Mouse (Mus musculus) ES-E14 (cell line): ENCODE measurements around the gene Rad54l. TPM values are rescaled to one million over a fixed set of nuclear protein-coding genes. Genes with fewer than 3 reads are reported as not detected.

Source experiments
- DNase-seq: peaks from one replicate; pipeline ENCODE4 v3.0.0-alpha.2; 2013; ENCODE audit warnings: low read depth, low spot score
- H3K27ac ChIP-seq: 2 replicates; pipeline ENCODE4 v1.5.1; 2012; ENCODE audit warnings: low read depth, mild to moderate bottlenecking, low read length, moderate library complexity, mixed read lengths; ENCODE audit not compliant: poor library complexity, insufficient read depth, severe bottlenecking
- H3K36me3 ChIP-seq: 2 replicates; pipeline ENCODE4 v1.6.1; 2012; ENCODE audit warnings: mild to moderate bottlenecking, low read length, moderate library complexity, mixed read lengths; ENCODE audit not compliant: control insufficient read depth, poor library complexity, insufficient read depth, severe bottlenecking
- H3K4me1 ChIP-seq, 2 experiments: fragments of 150-350 bp in 1 of 2; sonication (generic) in 1 of 2; 2 replicates each; pipeline ENCODE4 v1.6.1; 2012; ENCODE audit warnings: low read length in 2 of 2, mild to moderate bottlenecking in 1 of 2, mixed read lengths in 1 of 2; ENCODE audit not compliant: control insufficient read depth in 2 of 2, insufficient read depth in 2 of 2, poor library complexity in 1 of 2
- H3K4me3 ChIP-seq, 2 experiments: fragments of 150-350 bp in 1 of 2; sonication (generic) in 1 of 2; 2 replicates each; pipeline ENCODE4 v1.5.1; 2012; ENCODE audit warnings: low read length in 2 of 2, low read depth in 1 of 2, mild to moderate bottlenecking in 1 of 2, mixed read lengths in 1 of 2; ENCODE audit not compliant: insufficient read depth in 1 of 2, poor library complexity in 1 of 2, severe bottlenecking in 1 of 2
- H3K9ac ChIP-seq: 2 replicates; pipeline ENCODE4 v1.6.1; 2012; ENCODE audit warnings: low read depth, mild to moderate bottlenecking, low read length, mixed read lengths; ENCODE audit not compliant: poor library complexity, insufficient read depth, severe bottlenecking
- H3K9me3 ChIP-seq: fragments of 150-350 bp; sonication (generic); 2 replicates; pipeline ENCODE4 v1.6.1; 2012; ENCODE audit warnings: low read depth, mild to moderate bottlenecking, low read length; ENCODE audit not compliant: control insufficient read depth, insufficient read depth
- CHD2 ChIP-seq: IDR thresholded peaks from 2 replicates; pipeline ENCODE4 v1.6.1; 2014; ENCODE audit warnings: mild to moderate bottlenecking, low read depth, low read length, inconsistent platforms
- HCFC1 ChIP-seq: IDR thresholded peaks from 2 replicates; pipeline ENCODE4 v1.6.1; 2012; ENCODE audit warnings: low read length, inconsistent platforms, borderline replicate concordance; ENCODE audit not compliant: insufficient read depth
- MAFK ChIP-seq: IDR thresholded peaks from 2 replicates; pipeline ENCODE4 v1.6.1; 2014; ENCODE audit warnings: mild to moderate bottlenecking, low read depth, low read length, inconsistent platforms; ENCODE audit not compliant: insufficient read depth
- ZC3H11A ChIP-seq: IDR thresholded peaks from 2 replicates; pipeline ENCODE4 v1.6.1; 2012; ENCODE audit warnings: low read depth, mild to moderate bottlenecking, inconsistent platforms, low read length, borderline replicate concordance
- ZNF384 ChIP-seq: IDR thresholded peaks from 2 replicates; pipeline ENCODE4 v1.6.1; 2012; ENCODE audit warnings: low read depth, low read length, inconsistent platforms
- in situ Hi-C, 2 experiments: fragments of 600-800 bp; cut with MboI; formaldehyde crosslinking; loops; one replicate each; pipeline ENCODE4 v1.15.1; 2025; ENCODE audit warnings: low sequenced_read_pairs in 2 of 2, inconsistent platforms in 1 of 2; ENCODE audit not compliant: unreplicated experiment in 2 of 2
- total RNA-seq: library from RNA; depleted of rRNA; stranded (reverse); fragments of 300-350 nt; gene quantifications from 2 replicates; pipeline ENCODE4 v1.2.3, GENCODE M21; 2012

Rad54l gene
- total RNA-seq, 1 experiment = 36.2 TPM

GRCm38 (mm10) chr4:116059012-116059726 lies 64.3 kb downstream of the Rad54l start:
- no peak for DNase-seq
- in situ Hi-C loops = no loop called here

GRCm38 (mm10) chr4:116057559-116057958 lies 65.9 kb downstream of the Rad54l start:
- 0 out of 2 replicates have a peak, but pooled peaks have one; percentile 20 for TF ChIP-seq MAFK
- TF ChIP-seq ZNF384 = no peak
- no peak for TF ChIP-seq CHD2
- TF ChIP-seq ZC3H11A = no peak
- no peak overlapping the region for H3K9ac ChIP-seq
- H3K36me3 ChIP-seq = no peaks in the 10 kb centered on the region
- no peaks in the 10 kb centered on the region for H3K9me3 ChIP-seq
- H3K4me1 ChIP-seq = peaks cover under 1% of the 10 kb centered on the region in 2 experiments; a peak in 2 of 4 replicates
- no peak overlapping the region for H3K4me3 ChIP-seq
- in situ Hi-C loops = no loop called here
- no peak for DNase-seq
- H3K27ac ChIP-seq = no peak overlapping the region

More at GRCm38 (mm10) chr4:116059012-116059726, 64.3 kb downstream of the Rad54l start:
- H3K9me3 ChIP-seq = no peaks in the 10 kb centered on the region
- H3K27ac ChIP-seq = no peak overlapping the region
- no peaks in the 10 kb centered on the region for H3K36me3 ChIP-seq
- no peaks in the 10 kb centered on the region; a peak in 1 of 4 replicates for H3K4me1 ChIP-seq
- TF ChIP-seq CHD2 (no peak), MAFK (peak; percentile 60)
- no peak overlapping the region for H3K9ac ChIP-seq
- peak overlapping the region in 1 of 2 experiments; percentile 5; a peak in 2 of 4 replicates for H3K4me3 ChIP-seq

- no peaks in the 10 kb centered on the region for H3K36me3 ChIP-seq
- in situ Hi-C loops = no loop called here
- H3K9ac ChIP-seq = peak within 1 kb of the TSS; percentile 75
- H3K27ac ChIP-seq = peak within 1 kb of the TSS; percentile 76
- peak; percentile 87 for DNase-seq
- H3K4me1 ChIP-seq = peaks cover 3 to 4% of the 10 kb centered on the region in 2 experiments; a peak in 2 of 4 replicates
- TF ChIP-seq CHD2 (peak; percentile 90), HCFC1 (peak; percentile 77), ZNF384 (no peak)
- H3K4me3 ChIP-seq = peak within 1 kb of the TSS; percentile 78 to 91
- H3K9me3 ChIP-seq = no peaks in the 10 kb centered on the region
Measured at GRCm38 (mm10) chr4:116053399-116053961, 70.0 kb downstream of the Rad54l start, which contains the start of gene Nsun4. Nsun4 (minus strand) TSS chr4:116053876.

GRCm38 (mm10) chr4:116052526-116053293 lies 70.8 kb downstream of the Rad54l start:
- H3K4me3 ChIP-seq = peak overlapping the region; percentile 78 to 91
- DNase-seq = no peak
- H3K9me3 ChIP-seq = no peaks in the 10 kb centered on the region
- peak overlapping the region; percentile 21; the same call in 1 of the 2 replicates for H3K9ac ChIP-seq
- H3K27ac ChIP-seq = peak overlapping the region; percentile 2; the same call in 1 of the 2 replicates
- peaks cover 3 to 4% of the 10 kb centered on the region in 2 experiments; a peak in 2 of 4 replicates for H3K4me1 ChIP-seq
- in situ Hi-C loops = no loop called here
- no peak for TF ChIP-seq ZNF384
- no peak for TF ChIP-seq MAFK
- no peak for TF ChIP-seq ZC3H11A
- no peaks in the 10 kb centered on the region; the same call in 1 of the 2 replicates for H3K36me3 ChIP-seq
